Mouse (Mus musculus) embryonic fibroblast, embryonic 13.5 days (primary cell): Measurements from ENCODE around the gene Ifna11. TPM values are rescaled to one million over a fixed set of nuclear protein-coding genes. Genes with fewer than 3 reads are reported as not detected.

Experiments
- H3K27ac ChIP-seq: 2 replicates; pipeline ENCODE4 v1.5.1; 2012; ENCODE audit warnings: low read length, control low read depth, inconsistent platforms; ENCODE audit not compliant: insufficient read depth
- H3K4me1 ChIP-seq: 2 replicates; pipeline ENCODE4 v1.6.1; 2011; ENCODE audit warnings: low read length; ENCODE audit not compliant: control insufficient read depth, insufficient read depth
- H3K4me3 ChIP-seq: 2 replicates; pipeline ENCODE4 v1.5.1; 2011; ENCODE audit warnings: mild to moderate bottlenecking, control low read depth, low read length; ENCODE audit not compliant: insufficient read depth
- CTCF ChIP-seq: IDR thresholded peaks from 2 replicates; pipeline ENCODE4 v1.5.1; 2011; ENCODE audit warnings: mild to moderate bottlenecking, control low read depth, low read length, moderate library complexity, borderline replicate concordance; ENCODE audit not compliant: insufficient read depth
- POLR2A ChIP-seq: IDR thresholded peaks from 2 replicates; pipeline ENCODE4 v1.6.1; 2011; ENCODE audit warnings: low read depth, mild to moderate bottlenecking, control low read depth, low read length, moderate library complexity
- polyA plus RNA-seq: library from polyadenylated mRNA; stranded (reverse); fragments of >200 nt; gene quantifications from 2 replicates; pipeline ENCODE4 v1.2.4, GENCODE M21; 2011; ENCODE audit warnings: low read depth; ENCODE audit not compliant: missing spikeins, insufficient read length

Ifna11 gene
- polyA plus RNA-seq, 1 experiment = not detected

DNA sequence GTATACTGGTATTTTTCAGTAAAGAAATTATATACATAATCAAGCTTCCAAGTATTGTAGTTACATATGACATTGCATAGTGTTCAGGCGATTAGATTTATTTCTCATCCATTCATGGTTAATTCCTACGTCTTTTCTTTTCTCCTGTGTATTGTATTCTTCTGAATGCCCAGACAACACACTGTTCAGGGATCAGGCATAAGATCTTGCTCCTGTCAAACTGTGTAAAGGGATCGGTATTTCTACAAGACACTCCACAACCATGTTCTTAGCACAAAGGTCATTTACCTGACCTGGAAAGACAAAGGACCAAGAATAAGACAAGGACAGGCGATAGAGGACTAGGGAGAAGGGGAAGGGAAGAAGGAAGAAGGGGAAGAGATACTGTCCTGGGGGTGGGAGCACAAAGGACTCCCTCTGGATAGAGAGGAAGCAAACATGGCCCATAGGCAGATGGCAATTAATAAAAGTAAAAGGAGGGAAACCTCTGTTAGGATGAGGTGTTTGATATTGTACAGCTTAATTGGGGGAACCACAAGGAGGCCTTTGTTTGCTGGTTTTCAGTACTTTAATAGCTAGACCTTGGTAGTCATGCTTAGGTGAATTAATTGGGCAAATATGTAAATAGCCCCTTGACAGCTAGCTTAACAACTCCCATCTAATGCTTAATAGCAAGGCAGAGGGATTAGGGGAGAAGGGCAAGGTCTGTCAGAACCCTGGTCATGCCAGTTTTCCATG lies 31.4 kb downstream of the Ifna11 start:
- no peak overlapping the region for H3K4me3 ChIP-seq
- H3K27ac ChIP-seq = no peak overlapping the region
- TF ChIP-seq CTCF (no peak), POLR2A (no peak)
- H3K4me1 ChIP-seq = no peaks in the 10 kb centered on the region

DNA sequence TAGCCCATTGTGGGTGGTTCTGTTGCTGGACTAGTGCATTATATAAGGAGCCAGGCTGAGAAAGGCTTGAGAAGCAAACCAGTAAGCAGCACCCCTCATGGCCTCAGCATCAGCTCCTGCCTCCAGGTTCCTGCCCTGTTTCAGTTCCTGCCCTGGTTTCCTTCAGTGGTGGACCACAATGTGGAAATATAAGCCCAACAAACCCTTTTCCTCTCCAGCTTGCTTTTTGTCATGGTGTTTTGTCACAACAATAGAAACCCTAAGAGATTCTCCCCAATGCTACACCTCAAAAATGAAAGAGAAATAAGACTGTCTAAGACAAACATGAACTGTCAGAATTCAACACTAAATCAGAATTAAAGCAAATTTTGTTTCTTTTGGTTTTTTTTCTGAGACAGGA lies 39.5 kb downstream of the Ifna11 start:
- H3K4me3 ChIP-seq = no peak overlapping the region
- H3K27ac ChIP-seq = no peak overlapping the region
- H3K4me1 ChIP-seq = no peaks in the 10 kb centered on the region
- TF ChIP-seq POLR2A (no peak), CTCF (no peak)

DNA sequence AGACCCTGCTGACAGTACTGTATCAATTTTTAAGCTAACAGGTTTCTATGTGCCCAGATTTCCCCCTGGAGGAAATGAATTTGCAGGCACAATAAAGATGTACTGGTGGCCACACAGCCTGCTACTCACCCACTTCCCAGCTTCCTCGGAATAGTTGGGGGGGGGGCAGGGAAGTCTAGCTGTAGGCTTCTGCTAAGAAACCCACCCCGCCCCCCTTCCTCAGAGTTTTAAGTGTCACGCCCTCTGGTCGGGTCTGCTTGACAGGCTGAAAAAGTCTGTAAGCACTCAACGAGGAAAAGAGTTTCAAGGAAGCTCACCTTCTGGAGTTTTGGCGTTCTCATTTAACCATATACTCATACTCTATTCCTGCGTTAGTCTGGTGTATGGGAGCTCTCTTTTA lies 43.5 kb downstream of the Ifna11 start:
- Histone ChIP-seq H3K27ac (no peak overlapping the region), H3K4me1 (no peaks in the 10 kb centered on the region)
- TF ChIP-seq CTCF = no peak
- no peak for TF ChIP-seq POLR2A

DNA sequence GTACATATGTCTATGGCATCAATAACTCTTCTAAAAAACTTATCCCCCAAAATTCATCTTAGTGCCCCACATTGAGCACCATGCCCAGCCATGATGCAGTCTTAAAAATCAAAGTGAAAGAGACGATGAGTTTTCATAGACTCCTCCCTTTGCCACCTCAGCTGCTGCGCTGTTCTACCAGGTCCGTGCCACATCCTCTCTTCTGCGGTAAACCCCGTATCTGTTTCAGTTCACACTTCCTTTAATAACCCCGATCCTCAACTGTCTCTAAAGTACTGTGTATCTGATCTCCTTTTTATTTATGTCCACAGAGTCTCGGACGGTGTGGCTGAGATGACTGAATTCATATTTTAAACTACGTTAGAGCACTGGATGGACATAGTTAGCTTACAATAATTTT lies 44.8 kb downstream of the Ifna11 start:
- TF ChIP-seq CTCF (no peak), POLR2A (no peak)
- no peak overlapping the region for H3K4me3 ChIP-seq
- H3K4me1 ChIP-seq = no peaks in the 10 kb centered on the region
- H3K27ac ChIP-seq = no peak overlapping the region

More for the DNA sequence above, 43.5 kb downstream of the Ifna11 start:
- H3K4me3 ChIP-seq = no peak overlapping the region

DNA sequence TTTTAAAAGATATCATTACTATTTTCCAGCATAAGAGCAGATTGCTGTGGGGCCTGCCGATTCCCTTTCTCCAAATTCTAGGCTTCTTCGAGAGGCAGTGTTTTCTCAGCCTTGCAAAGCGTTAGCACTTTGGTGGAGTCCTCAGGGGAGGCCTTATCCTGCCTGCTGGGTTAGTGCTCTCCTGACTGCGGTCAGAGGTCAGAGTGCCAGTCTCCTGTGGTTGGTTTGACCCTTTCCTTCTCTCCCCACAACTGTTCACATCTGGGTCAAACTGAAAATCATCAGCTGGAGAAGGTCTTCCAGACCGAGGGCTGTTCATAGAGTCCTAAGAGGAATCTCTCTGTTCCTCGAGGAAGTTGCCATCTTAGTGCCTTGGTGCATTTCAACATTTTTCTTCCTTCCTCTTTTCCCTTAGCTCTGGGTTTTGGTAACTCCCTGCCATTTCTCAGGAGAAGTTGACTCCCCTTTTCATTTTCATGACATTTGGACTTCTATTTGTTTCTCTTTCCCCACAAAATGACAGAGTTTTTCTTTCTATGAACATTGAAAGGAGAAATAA lies 45.3 kb downstream of the Ifna11 start:
- TF ChIP-seq CTCF (no peak), POLR2A (no peak)
- H3K27ac ChIP-seq = no peak overlapping the region
- H3K4me1 ChIP-seq = no peaks in the 10 kb centered on the region
- no peak overlapping the region for H3K4me3 ChIP-seq

DNA sequence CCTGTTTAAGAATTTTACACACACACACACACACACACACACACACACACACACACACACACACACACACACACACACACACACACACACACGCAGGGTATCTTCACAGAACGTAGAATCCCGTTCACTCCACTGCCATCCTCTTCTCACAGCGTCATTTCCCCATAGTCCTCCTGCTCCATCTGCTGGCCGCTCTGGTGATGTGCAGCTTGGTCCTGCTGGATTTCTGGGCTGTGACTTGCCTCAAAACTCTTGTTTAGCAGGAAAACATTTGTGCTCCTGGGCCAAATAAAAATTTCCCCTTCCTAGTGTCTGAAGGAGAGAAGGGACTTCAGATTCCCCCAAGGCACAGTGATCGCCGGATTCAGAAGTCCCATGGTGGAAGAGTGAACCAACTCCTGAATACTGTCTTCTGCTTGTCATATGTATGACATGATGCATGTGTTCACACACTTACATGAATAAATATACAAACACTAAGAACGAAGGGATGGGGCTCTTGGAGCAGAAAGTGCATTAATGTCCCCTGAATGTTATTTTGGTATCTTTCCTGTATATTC lies 47.7 kb downstream of the Ifna11 start:
- TF ChIP-seq POLR2A (no peak), CTCF (peak; percentile 97)
- Histone ChIP-seq H3K27ac (no peak overlapping the region), H3K4me1 (no peaks in the 10 kb centered on the region), H3K4me3 (peak overlapping the region; percentile 58)

DNA sequence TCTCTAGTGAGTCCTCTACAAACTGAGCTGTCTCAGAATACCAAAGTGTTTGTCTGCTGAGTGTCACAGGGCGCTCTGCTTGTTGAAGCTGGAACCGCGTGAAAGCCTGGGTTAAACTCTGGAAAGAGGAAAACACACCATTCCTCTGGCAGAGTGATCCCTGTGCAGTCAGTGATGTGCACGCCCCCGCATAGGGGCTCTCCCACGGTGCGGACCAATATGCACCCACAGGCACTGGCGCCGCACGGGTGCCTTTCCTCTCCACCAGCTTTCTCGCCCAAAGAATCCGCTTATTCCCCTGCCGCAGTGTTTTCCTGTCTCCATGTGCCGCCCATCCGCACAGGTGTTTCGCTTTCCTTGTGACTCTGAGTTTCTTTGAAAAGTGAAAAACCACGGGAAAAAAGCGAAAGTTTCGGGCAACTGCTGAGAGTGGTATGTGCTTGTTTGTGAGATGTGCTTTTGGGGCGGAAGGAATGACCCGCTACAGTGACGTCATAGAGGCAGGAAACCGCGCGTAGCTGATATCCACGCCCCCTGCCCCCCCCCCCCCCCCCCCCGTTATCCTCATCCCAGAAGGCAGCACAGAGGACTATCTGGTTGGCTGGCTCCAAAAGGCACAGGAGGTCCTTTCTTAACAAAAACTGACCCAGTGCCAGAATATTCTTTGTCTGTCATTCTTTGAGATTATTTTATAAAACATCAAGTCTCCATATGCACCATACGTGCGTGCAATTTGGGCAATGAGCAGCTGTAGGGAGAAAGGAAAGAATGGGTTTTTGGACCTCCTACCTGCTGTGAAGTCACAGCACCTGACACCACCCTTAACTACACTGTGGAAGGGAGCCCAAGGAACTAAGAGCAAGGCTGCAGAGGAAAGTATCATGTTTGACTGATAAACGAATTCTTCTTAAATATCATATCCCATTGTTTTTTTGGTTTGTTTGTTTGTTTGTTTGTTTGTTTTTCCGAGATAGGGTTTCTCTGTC lies 48.5 kb downstream of the Ifna11 start:
- no peak overlapping the region for H3K27ac ChIP-seq
- no peaks in the 10 kb centered on the region for H3K4me1 ChIP-seq
- TF ChIP-seq CTCF (no peak), POLR2A (no peak)

More for the DNA sequence above, 48.5 kb downstream of the Ifna11 start:
- H3K4me3 ChIP-seq = peak overlapping the region; percentile 58

Other genes with a start within 250 kb of the Ifna11 start
- gene Ifna14, start 248.2 kb upstream of the Ifna11 start, polyA plus RNA-seq = not detected in 2 replicates
- gene Ifna9, start 227.6 kb upstream of the Ifna11 start, polyA plus RNA-seq = not detected in 2 replicates
- not detected in 2 replicates for gene Ifna12, start 216.6 kb upstream of the Ifna11 start, polyA plus RNA-seq
- not detected in 2 replicates for gene C87499, start 185.5 kb upstream of the Ifna11 start, polyA plus RNA-seq
- not detected in 2 replicates for gene Ifna13, start 175.5 kb upstream of the Ifna11 start, polyA plus RNA-seq
- not detected in 2 replicates for gene Ifna16, start 143.0 kb upstream of the Ifna11 start, polyA plus RNA-seq
- not detected in 2 replicates for gene Ifna2, start 136.0 kb upstream of the Ifna11 start, polyA plus RNA-seq
- gene Ifnab, start 128.6 kb upstream of the Ifna11 start, polyA plus RNA-seq = not detected in 2 replicates
- not detected in 2 replicates for gene Gm26566, start 98.2 kb upstream of the Ifna11 start, polyA plus RNA-seq
- 103 and 123 TPM in 2 replicates for gene Klhl9, start 97.5 kb upstream of the Ifna11 start, polyA plus RNA-seq
- gene Gm13271, start 65.1 kb upstream of the Ifna11 start, polyA plus RNA-seq = not detected in 2 replicates
- gene Gm13283, start 59.8 kb upstream of the Ifna11 start, polyA plus RNA-seq = not detected in 2 replicates
- 0.70 TPM in 1 of 2 replicates, not detected in the other for gene Gm13290, start 46.1 kb upstream of the Ifna11 start, polyA plus RNA-seq
- not detected in 2 replicates for gene Gm13289, start 43.0 kb upstream of the Ifna11 start, polyA plus RNA-seq
- gene Gm13272, start 40.1 kb upstream of the Ifna11 start, polyA plus RNA-seq = not detected in 2 replicates
- gene Ifnz, start 37.8 kb upstream of the Ifna11 start, polyA plus RNA-seq = 0.37 and 0.44 TPM in 2 replicates
- gene Gm13276, start 34.2 kb upstream of the Ifna11 start, polyA plus RNA-seq = not detected in 2 replicates
- not detected in 2 replicates for gene Gm13277, start 31.3 kb upstream of the Ifna11 start, polyA plus RNA-seq
- not detected in 2 replicates for gene Gm13278, start 28.4 kb upstream of the Ifna11 start, polyA plus RNA-seq
- not detected in 2 replicates for gene Gm13275, start 25.5 kb upstream of the Ifna11 start, polyA plus RNA-seq
- not detected in 2 replicates for gene Gm13279, start 22.6 kb upstream of the Ifna11 start, polyA plus RNA-seq
- gene Gm13285, start 20.3 kb upstream of the Ifna11 start, polyA plus RNA-seq = 0.44 and 2.3 TPM in 2 replicates
- 1.1 TPM in 1 of 2 replicates, not detected in the other for gene Gm13287, start 16.7 kb upstream of the Ifna11 start, polyA plus RNA-seq
- 0.23 TPM in 1 of 2 replicates, not detected in the other for gene Gm13288, start 14.4 kb upstream of the Ifna11 start, polyA plus RNA-seq
- not detected in 2 replicates for gene Ifna7, start 3.7 kb upstream of the Ifna11 start, polyA plus RNA-seq
- gene Ifna6, start 7.5 kb downstream of the Ifna11 start, polyA plus RNA-seq = not detected in 2 replicates
- not detected in 2 replicates for gene Ifna5, start 15.6 kb downstream of the Ifna11 start, polyA plus RNA-seq
- gene Ifna4, start 21.9 kb downstream of the Ifna11 start, polyA plus RNA-seq = not detected in 2 replicates
- gene Ifna1, start 30.1 kb downstream of the Ifna11 start, polyA plus RNA-seq = not detected in 2 replicates
- gene Ifne, start 60.2 kb downstream of the Ifna11 start, polyA plus RNA-seq = not detected in 2 replicates